Mouse (Mus musculus): ENCODE data around the gene Esrrb.

DNA sequence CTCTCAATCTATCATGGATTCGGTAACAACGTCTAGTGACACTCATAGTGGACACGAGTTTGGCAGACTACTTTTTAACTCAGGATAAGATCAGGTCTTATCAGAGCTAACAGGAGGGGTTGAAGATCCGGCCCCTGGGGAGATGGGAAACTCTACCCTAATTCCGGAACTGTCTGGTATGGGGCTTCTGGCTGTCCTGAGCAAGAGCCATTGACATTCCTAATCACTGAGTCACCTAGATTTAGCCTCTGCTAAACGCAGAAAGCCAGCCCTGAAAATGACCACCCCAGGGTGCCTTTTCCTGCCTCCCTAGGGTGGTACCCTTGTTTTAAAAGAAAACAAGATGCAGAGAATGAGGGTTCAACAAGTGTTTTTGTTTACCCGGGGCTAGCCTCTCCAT lies 34.4 kb downstream of the Esrrb start:
- TF ChIP-seq CTCF (IDR thresholded peaks at IDR 0.05; ENCODE audit: insufficient read depth, low read depth, low read length), result no peak
- TF ChIP-seq POLR2A (IDR thresholded peaks at IDR 0.05; ENCODE audit: insufficient read depth, low read depth, low read length), result no peak
